Mouse (Mus musculus) gonadal fat pad, adult 2 months (tissue): ENCODE measurements at regions not wholly inside any gene's neighbourhood (a gene's known extent, or its start where the extent isn't known, plus 50 kb on each side); places are given as distances from the start of the nearest gene placed in this dataset.

Experiments used
- DNase-seq: peaks from one replicate; pipeline ENCODE4 v3.0.0-alpha.2; 2012; ENCODE audit warnings: low read depth

GRCm38 (mm10) chr2:161166681-161167080 lies 57.8 kb upstream of the Chd6 start:
- DNase-seq = no peak

GRCm38 (mm10) chr2:161165495-161165894 lies 56.6 kb upstream of the Chd6 start:
- no peak for DNase-seq

GRCm38 (mm10) chr2:161164320-161164719 lies 55.4 kb upstream of the Chd6 start:
- DNase-seq = no peak
